Mouse (Mus musculus) adrenal gland, adult 8-10 months (tissue): ENCODE measurements at regions not wholly inside any gene's neighbourhood (a gene's known extent, or its start where the extent isn't known, plus 50 kb on each side); places are given as distances from the start of the nearest gene placed in this dataset.

ENCODE experiments used
- DNase-seq: peaks from one replicate; pipeline ENCODE4 v3.0.0; 2022

- DNase-seq, result no peak
Measured at GRCm38 (mm10) chr15:42311166-42311565, 2177.0 kb downstream of the 9330182O14Rik start.

GRCm38 (mm10) chr15:42320349-42320748, 2186.2 kb downstream of the 9330182O14Rik start:
- no peak for DNase-seq

DNA sequence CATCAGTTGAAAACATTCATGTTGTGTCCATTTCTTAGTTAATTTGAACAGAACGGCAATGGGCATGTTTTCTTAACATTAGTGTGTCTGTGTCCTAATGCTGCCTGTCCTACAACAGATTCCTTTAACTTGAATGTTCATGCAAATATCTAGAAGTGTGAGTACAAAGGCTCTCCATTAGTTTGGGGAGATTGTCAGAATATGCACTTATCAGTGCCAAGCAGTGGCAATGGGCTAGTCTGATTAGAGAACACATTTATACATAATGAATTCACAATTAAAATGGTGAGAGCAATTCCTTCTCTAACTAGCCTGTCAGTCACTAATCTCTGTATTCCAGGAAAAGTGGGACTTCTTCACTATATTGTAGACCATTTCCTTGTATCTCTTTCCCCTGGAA, 2188.8 kb downstream of the 9330182O14Rik start:
- no peak for DNase-seq

DNA sequence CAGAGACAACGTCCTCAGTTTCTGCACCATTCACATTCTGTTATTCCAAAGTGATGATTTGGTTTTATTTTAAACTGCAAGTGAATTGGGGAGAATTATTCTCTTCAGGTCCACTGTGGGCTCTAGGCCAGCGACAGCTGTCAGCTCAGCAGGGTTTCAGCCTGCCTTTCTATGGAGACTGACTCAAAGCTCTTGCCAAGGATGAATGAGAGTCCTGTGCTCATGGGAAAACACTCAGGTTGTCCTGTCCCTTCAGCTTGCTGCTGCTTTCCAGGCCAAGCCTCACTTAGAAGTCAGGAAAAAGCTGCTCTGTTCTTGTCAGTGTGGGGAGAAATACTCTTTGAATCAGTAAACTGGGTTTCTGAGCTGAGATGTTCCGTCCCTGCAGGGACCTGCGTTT, 2191.1 kb downstream of the 9330182O14Rik start:
- DNase-seq, result no peak

DNA sequence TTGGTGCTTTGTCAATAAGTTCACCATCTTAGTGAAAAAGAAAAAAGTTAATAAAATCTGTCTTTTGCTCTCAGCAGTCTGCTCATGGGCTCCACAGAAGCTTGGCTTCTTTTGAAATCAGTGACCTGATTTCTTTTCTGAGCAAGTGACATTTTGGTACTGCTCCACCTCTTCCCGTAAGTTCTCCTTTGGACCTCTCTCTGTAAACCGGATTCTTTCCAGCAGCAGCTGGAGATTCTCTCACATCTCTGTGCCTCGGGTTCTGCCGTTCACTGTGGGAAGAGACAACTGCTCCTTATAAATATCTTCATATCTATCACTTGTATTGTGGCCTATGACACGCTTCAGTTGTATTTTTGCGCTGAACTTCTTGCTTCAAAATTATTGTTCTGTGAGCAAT, 2194.4 kb downstream of the 9330182O14Rik start:
- DNase-seq, result no peak

- DNase-seq, result peak; percentile 3
Measured at GRCm38 (mm10) chr15:42329742-42330141, 2195.6 kb downstream of the 9330182O14Rik start.

- DNase-seq, result no peak
Measured at GRCm38 (mm10) chr15:42333642-42334041, 2199.5 kb downstream of the 9330182O14Rik start.

DNA sequence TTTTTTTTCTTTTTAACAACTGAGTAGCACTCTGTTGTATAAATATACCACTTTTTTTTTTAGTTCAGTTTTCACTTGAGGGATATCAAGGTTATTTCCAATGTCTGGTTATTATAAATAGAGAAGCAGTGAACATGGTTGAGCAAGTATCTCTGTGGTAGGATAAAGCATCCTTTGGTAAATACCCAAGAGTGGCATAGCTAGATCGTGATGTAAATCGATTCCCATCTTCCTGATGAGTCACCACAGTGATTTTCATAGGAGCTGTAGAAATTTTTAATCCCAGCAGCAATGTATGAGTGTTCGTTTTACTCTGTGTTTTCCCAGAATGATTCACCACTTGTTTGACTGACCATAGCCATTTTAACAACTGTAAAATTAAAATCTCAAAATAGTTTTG, 2212.0 kb downstream of the 9330182O14Rik start:
- no peak for DNase-seq

DNA sequence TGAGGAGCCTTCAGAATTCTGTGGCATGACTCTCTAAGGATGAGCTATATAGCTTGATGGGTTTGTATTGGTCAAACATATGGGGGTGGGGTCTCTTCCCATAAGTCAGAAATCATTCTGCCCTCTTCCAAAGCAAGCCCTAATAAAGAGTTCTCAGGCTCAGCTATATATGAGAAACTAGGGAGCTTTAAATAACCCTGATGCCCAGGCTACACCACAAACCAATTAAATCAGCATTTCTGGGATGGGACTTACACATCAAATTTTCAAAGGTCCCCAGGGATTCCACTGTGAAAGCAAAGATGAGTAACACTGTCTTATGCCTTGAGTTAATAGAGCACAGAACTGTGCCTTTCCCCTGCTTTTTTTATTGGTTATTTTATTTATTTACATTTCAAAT, 2227.7 kb downstream of the 9330182O14Rik start:
- DNase-seq, result no peak

DNA sequence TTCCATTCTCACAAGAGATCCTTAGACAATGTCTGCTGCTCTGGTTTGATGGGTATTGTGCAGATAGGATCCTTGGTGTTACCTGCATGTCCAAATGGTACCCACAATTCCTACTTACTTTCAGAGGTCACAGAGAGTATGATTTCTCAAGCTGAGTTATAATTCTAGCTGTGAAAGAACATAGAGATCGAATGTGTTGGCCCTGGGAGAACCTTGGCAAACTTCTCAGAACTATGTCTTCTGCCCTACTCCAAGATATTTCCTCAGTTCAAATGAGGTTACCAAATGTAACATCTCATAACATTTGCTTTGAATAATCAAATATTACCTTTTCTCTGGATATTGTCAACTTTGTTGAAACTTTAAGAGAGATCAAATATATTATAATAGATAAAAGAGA, 2230.8 kb downstream of the 9330182O14Rik start:
- no peak for DNase-seq

GRCm38 (mm10) chr15:42366796-42367195, 2232.6 kb downstream of the 9330182O14Rik start:
- DNase-seq, result no peak

GRCm38 (mm10) chr15:42369603-42370002, 2235.4 kb downstream of the 9330182O14Rik start:
- DNase-seq, result no peak

DNA sequence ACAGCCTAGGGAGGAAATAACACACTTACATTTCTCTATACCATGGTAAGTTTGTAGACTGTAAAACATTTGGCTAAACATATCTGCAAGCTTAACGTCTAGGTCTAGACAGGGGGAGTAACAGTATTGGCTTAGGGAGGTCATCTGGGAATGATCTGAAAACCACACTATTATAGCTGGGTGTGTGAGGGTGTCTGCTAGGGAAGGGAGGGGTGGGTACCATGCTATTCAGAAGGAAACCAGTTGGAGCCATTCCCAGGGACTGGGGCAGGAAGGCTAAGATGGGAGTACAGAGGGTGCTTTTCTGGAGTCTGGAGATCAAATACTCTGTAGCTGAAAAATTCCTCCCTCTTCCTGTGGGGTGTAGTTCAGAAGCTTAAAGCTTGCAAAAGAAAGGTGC, 2235.9 kb downstream of the 9330182O14Rik start:
- DNase-seq, result no peak

- DNase-seq, result no peak
Measured at GRCm38 (mm10) chr15:42372704-42373286, 2238.6 kb downstream of the 9330182O14Rik start.
